Mouse (Mus musculus) erythroblast, embryonic 14.5 days (primary cell): ENCODE data around the gene Arfgef2.

Source experiments
- GATA1 ChIP-seq: IDR thresholded peaks from 2 replicates; pipeline ENCODE4 v1.6.1; 2012; ENCODE audit warnings: low read length, inconsistent platforms, mixed read lengths
- TAL1 ChIP-seq: IDR thresholded peaks from 3 replicates; pipeline ENCODE4 v1.6.1; 2012; ENCODE audit warnings: low read length, inconsistent platforms, mixed read lengths

DNA sequence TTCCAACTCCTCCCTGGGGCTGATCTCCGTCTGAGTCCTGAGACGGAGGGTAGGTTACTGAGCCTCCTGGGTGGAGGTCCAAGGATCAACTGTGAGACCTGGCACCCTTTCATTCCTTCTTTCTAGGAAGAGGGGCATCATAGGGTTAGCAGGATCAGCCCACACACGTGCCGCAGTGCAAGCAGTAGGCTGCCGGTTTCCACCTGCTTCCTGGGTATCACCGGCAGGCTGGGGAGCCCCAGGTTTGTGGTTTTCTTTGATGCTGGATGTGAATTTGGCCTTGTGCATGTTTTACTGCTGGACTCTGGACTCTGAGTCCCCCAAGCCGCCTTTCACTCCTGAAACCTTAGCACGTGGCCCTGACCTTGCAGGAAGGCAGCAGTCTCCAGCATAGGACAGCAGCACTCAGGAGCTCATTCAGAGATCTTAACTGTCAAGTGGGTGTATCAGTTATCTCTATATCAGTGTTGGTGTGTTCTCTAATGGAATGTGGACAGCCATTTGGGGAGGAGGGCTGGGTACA is 86.8 kb downstream of the Arfgef2 start:
- TF ChIP-seq TAL1 (no peak), GATA1 (no peak)
